Mouse (Mus musculus): Measurements from ENCODE around the gene Pam.

Gene Pam

GRCm38 (mm10) chr1:98078735-98079134 lies 16.7 kb downstream of the Pam start:
- no peak for DNase-seq

GRCm38 (mm10) chr1:98073826-98074225 lies 21.6 kb downstream of the Pam start:
- no peak for DNase-seq

GRCm38 (mm10) chr1:98073127-98073526 lies 22.3 kb downstream of the Pam start:
- DNase-seq = no peak

- DNase-seq = peak in 1 of 2 experiments; percentile 2
Observed at GRCm38 (mm10) chr1:98072045-98072444, 23.4 kb downstream of the Pam start.

- no peak for DNase-seq
Observed at GRCm38 (mm10) chr1:98071436-98071835, 24.0 kb downstream of the Pam start.

GRCm38 (mm10) chr1:98070743-98071325 lies 24.6 kb downstream of the Pam start:
- no peak for DNase-seq

- DNase-seq = no peak
Observed at GRCm38 (mm10) chr1:98068177-98068576, 27.3 kb downstream of the Pam start.

GRCm38 (mm10) chr1:98062074-98062473 lies 33.4 kb downstream of the Pam start:
- DNase-seq = no peak

GRCm38 (mm10) chr1:98059401-98059800 lies 36.0 kb downstream of the Pam start:
- no peak for DNase-seq

GRCm38 (mm10) chr1:98056996-98057945 lies 38.2 kb downstream of the Pam start:
- DNase-seq = no peak

GRCm38 (mm10) chr1:98056277-98056676 lies 39.2 kb downstream of the Pam start:
- no peak for DNase-seq

- no peak for DNase-seq
Observed at GRCm38 (mm10) chr1:98055591-98055990, 39.9 kb downstream of the Pam start.

- no peak for DNase-seq
Observed at GRCm38 (mm10) chr1:98053994-98054393, 41.5 kb downstream of the Pam start.

GRCm38 (mm10) chr1:98053447-98053846 lies 42.0 kb downstream of the Pam start:
- DNase-seq = no peak

GRCm38 (mm10) chr1:98052775-98053174 lies 42.7 kb downstream of the Pam start:
- DNase-seq = no peak

- DNase-seq = no peak
Observed at GRCm38 (mm10) chr1:98051039-98051438, 44.4 kb downstream of the Pam start.

- no peak for DNase-seq
Observed at GRCm38 (mm10) chr1:98049756-98050155, 45.7 kb downstream of the Pam start.

GRCm38 (mm10) chr1:98048218-98048801 lies 47.1 kb downstream of the Pam start:
- DNase-seq = no peak

GRCm38 (mm10) chr1:98047284-98048217 lies 47.9 kb downstream of the Pam start:
- no peak for DNase-seq

GRCm38 (mm10) chr1:98042425-98042824 lies 53.0 kb downstream of the Pam start:
- no peak for DNase-seq

- no peak for DNase-seq
Observed at GRCm38 (mm10) chr1:98038252-98038651, 57.2 kb downstream of the Pam start.

- no peak for DNase-seq
Observed at GRCm38 (mm10) chr1:98035736-98036135, 59.7 kb downstream of the Pam start.

- DNase-seq = no peak
Observed at GRCm38 (mm10) chr1:98031802-98032201, 63.6 kb downstream of the Pam start.

Measured in B cell, adult 2 months (primary cell).